Mouse (Mus musculus): ENCODE results near the gene Gm45062.
"Not testable (repeated sequence)": the region's sequence is repeated elsewhere in the genome, so short reads cannot be mapped to it uniquely, and the experiment has no call there.

Gm45062 gene

DNA sequence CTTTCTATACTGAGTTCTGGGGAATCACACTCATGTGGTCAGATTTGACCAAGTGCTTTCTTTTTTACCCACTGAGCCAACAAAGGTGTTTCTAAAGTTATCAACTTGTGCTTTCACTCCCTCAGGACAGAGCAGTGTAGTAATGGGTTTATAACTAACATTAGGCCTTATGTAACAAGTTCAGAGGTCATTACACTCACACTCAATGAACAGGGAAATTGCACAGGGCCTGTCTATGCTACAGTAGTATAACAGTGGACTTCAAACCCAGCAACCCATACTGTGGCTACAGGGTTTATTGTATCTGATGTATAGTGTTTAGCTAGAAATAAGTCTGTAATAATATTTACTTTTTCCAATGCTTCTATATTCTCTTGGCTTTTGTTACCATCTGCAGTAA lies 247.4 kb downstream of the Gm45062 start:
- peak; percentile 44 for DNase-seq (ENCODE audit: low read depth, low spot score)

DNA sequence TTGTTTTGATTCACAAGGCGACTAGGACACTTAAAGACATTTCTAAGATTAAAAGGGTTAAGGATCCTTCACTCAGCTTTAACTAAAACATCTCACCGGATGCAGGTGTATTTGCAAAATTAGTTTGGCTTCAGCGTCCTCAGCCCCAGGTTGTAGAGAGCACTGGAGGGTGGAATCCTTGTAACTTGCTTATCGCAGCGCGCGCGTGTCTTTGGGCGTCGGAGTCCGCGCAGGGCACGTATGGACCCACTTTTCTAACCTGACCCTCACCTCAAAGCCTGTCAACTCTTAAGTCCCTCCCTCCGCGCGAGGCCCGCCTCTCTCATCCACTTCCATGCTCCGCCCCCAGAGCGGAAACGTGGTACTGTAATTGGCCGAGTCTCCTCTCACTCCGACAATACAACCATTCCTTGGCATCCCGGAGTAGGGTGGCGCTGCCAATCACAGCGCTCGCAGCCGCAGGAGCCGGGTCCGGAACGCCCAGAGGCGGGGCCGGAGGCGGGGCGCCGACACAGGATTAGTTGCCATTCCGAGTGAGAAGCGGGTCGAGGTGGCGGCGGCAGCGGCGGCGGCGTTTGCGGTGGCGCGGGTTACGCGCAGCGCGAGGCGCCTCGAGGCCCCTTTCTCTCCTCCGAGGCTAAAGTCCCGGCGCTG lies 249.8 kb downstream of the Gm45062 start:
- peak; percentile 99 for DNase-seq (ENCODE audit: low read depth, low spot score)

DNA sequence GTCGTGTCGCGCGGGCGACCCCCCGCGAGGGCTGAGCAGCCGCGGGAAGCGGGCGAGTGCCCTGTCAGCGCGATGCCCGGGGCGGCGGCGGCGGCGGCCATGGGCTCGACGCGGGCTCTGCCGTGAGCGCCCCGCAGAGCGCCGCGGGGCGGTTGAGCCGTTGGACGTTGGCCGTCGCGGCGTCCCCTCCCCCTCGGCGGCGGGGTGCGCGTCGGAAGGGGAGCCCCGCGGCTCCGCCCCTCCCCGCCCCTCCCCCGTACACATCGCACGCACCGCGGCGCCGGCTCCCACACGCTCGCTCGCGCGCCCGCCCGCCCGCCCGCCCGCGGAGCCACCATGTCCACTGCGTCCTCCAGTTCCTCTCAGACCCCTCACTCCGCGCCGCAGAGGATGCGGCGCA lies 250.3 kb downstream of the Gm45062 start, which contains the start of gene Glcci1:
Glcci1 (plus strand) TSS at position 50 of the 400 bp plus-strand sequence.
- DNase-seq (ENCODE audit: low read depth, low spot score), result peak; percentile 76

DNA sequence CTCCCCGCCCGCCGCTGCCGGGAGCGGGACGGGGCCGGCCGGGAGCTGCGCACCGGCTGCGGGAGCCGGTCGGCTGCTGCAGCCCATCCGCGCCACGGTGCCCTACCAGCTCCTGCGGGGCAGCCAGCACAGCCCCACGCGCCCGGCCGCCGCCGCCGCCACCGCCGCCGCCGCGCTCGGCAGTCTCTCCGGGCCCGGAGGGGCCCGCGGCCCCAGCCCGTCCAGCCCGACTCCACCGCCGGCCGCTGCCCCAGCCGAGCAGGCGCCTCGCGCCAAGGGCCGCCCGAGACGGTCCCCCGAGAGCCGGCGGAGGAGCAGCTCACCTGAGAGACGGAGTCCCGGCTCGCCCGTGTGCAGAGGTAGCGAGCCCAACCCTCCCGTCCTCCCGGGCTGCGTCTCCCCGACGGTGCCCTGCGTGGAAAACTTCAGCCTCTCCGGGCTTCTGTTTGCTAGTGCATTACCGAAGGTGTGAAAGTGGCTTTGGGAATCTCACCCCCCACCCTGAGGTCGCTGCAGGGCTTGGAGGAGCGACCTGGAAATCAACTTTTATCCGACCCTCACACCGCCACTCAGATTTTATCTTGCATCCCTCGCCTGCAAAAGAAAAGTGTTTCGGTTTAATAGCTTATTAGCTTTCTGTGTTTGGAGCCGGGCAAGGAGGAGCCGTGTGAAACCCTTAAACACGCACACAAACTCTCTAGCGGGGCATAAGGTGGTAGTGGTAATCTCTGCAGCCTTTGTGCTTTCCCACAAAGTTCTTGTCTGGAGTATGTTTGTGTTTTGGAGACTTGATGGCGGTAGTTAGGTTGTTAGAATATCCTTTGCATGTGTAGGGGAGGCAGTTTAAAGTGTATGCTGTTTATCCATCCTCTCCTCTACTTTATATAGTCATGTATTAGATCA lies 251.0 kb downstream of the Gm45062 start:
- peak; percentile 63 for DNase-seq (ENCODE audit: low read depth, low spot score)

DNA sequence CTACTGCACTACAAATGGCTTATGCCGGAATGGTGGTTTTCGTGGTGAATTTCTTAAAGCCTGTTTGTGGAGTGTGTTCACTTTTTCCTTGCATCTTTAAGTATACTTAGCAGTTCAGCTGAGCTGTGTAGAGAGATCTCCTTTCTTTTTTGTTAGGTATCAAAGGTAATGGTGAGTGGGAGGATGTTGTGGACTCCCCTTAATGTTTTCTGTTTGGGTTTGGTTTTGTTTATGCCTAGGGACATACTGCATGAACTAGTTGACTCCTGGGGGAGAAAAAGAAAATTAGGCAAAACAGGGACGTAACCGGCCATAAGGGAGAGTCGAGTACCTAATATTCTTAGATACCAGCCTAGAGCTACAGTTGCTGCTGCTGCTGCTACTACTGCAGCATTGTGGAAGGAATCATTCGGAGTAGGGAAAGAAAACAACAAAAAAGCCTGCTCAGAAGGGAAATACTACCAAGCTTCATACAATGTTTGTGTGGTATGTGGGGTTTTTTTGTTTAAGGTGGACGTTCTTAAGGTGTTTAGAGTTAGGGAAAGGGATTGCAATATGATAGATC lies 251.7 kb downstream of the Gm45062 start:
- no peak for DNase-seq (ENCODE audit: low read depth, low spot score)

DNA sequence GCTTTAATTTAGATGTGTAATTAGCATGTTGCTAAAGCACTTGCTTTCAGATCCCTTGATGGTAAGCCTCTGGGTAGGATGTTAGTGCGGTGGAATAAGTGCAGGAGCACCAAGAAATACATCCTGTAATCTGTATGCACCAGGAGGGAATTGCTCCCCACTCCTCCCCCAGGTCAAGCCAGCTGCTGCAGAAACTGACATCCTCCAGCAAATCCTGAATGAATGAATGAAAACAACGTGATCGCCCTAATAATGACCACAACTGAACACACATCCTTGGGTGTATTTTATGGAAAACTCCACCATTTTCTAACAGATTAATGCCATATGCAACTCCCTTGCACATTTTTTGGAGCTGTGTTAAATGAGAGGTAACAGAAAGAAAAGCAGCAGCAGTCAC lies 252.2 kb downstream of the Gm45062 start:
- DNase-seq (ENCODE audit: low read depth, low spot score), result no peak

DNA sequence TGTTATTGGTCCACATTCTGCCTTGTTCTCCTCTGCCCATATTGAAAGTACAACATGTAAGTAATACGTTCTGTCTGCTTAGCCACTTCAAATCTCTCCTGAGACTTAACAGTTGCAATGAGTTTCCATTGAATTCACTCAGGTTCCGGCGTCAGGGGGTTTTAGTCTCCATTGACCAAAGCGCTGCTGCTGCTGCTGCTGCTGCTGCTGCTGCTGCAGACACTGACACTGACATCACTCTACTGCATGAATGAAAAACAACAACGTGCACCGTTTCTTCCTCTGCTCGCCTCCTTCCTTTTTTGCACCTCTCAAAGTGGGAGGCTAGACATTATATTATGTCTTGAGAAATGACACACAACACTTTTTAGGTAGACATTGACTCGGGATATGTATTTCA lies 253.2 kb downstream of the Gm45062 start:
- no peak for DNase-seq (ENCODE audit: low read depth, low spot score)

DNA sequence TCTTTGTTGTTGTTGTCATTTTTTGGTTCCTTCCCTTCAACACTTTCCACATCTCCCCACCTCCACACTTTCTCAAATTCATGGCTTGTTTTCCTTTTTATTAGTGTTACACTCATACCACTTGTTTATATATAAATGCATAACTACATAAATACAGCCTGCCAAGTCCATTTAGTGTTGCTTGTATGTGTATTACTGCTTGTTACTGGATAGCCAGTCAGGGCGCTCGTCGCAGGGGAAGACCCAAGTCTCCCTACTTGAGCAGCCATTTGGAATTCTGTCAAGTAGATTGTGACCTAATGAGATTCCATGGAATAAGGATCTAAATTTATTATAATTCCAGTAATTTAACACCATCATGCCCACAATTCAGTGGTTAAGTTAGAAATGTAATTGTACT lies 260.4 kb downstream of the Gm45062 start:
- no peak for DNase-seq (ENCODE audit: low read depth, low spot score)

DNA sequence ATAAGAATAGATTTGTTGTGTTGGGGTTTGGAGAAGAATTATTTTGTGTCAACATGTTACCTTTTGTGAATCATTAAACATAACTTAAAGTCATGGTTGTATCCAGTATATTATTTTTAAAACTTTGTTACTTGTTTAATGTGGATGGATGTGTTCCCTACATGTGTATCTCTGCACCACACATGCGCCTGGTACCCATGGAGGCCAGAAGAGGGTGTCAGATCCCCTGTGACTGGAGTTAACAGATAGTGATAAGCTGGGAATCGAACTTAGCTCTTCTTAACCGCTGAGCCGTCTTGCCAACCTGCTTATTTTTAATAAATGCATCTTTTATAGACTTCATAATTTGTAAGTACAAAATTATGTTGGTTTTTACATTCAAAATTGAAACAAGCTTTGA lies 262.0 kb downstream of the Gm45062 start:
- DNase-seq (ENCODE audit: low read depth, low spot score), result no peak

DNA sequence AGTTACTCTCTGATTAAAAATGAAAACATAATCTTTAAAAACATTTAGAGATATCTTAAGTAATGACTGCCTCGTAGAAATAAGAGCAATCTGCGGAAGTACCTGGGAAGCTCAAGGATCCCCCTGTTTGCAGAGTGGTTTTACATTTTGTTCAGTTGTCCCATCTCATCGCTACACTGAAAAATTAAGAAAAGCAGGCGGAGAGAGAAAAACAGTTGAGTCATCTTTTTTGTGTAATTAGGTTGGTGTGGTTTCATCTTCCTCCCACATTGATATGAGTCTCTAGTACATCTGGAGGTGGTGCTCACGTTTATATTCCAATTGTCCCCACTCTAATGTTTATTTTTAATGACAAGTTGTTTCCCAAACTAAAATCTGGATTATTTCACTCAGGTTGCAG lies 265.5 kb downstream of the Gm45062 start:
- DNase-seq (ENCODE audit: low read depth, low spot score), result no peak

DNA sequence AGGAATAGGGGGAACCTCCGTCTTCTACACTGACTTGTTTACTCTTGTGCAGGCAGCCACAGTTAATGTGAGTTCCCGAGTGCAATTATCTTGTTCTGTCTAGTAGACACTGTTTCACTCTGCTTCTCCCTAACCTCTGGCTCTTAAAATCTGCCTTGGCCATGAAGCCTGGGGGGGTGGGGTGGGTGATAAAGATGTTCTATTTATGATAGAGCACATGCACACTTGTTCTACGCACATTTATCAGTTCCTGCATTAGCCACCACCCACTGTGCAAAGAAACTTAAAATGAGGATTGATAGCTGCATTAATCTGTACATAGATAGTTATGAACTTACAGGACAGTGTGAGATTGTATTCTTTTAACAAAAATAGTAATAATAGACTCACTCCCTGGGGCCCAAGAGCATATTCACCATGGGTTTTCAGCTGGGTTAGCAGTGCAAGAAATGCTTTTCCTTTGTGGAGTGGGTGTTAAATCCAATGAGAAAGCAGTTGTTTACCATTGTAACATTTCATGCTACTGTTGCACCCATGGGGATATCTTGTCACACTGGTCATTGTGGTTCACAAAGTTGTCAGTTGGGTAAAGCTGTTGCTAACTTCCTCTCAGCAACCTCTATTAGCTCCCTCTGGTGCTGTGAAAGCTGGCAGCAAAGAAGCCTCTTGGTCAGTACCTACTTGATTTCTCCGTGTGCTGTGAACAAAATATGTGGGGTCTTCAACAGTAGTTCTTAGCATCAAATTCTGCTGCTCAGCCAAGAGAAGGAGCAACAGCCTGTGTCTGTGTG lies 272.0 kb downstream of the Gm45062 start:
- DNase-seq (ENCODE audit: low read depth, low spot score), result no peak

DNA sequence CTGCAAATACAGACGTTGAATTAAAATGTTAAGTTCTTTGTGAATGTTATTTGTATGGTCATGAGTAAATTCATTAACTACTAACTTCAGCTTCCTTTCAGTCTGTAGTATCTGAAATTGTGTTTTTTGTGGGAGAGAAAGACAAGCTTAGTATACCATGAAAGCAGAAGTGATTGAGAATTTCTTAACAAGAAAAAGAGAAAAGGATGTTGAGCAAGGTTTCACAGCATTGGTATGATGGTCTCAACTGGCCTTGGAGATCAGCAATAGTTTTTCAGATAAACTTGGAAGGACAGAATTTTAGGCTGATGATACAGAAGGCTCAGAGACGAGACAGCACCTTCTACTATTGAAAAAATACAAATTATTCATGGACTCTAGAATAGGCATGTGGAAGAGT lies 277.7 kb downstream of the Gm45062 start:
- DNase-seq (ENCODE audit: low read depth, low spot score), result no peak

DNA sequence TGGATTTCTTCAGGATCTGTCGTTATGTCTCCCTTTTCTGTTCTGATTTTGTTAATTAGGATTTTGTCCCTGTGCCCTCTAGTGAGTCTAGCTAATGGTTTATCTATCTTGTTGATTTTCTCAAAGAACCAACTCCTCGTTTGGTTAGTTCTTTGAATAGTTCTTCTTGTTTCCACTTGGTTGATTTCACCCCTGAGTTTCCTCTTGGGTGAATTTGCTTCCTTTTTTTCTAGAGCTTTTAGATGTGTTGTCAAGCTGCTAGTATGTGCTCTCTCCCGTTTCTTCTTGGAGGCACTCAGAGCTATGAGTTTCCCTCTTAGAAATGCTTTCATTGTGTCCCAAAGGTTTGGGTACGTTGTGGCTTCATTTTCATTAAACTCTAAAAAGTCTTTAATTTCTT lies 282.3 kb downstream of the Gm45062 start:
- not testable (repeated sequence) for DNase-seq (ENCODE audit: low read depth, low spot score)

DNA sequence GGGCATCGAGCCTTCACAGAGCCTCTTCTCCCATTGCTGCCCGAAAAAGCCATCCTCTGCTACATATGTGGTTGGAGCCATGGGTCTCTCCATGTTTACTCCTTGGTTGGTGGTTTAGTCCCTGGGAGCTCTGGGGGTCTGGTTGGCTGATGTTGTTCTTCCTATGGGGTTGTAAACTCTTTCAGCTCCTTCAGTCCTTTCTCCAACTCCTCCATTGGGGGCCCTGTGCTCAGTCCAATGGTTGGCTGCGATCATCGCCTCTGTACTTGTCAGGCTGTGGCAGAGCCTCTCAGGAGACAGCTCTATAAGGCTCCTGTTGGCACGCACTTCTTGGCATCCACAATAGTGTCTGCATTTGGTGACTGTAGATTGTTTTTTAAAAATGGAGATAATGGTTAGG lies 285.6 kb downstream of the Gm45062 start:
- no peak for DNase-seq (ENCODE audit: low read depth, low spot score)

DNA sequence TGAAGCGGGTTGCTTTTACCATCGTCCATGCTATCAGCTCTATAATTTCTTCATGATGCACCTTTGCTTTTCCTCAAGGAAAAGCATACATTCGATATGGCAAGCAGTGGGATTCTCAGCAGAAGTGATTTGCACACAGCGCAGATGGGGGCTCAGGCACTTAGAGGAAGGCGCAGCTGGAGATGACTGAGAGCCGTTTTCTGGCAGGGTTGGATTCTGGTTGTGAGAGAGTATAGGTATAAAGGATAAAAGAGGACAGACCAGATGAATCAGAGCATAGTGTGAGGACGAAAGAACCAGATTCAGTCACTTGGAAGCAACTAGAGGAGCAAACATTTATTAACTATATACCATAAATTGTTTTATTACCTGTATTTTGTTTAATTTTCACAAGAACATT lies 286.5 kb downstream of the Gm45062 start:
- no peak for DNase-seq (ENCODE audit: low read depth, low spot score)

DNA sequence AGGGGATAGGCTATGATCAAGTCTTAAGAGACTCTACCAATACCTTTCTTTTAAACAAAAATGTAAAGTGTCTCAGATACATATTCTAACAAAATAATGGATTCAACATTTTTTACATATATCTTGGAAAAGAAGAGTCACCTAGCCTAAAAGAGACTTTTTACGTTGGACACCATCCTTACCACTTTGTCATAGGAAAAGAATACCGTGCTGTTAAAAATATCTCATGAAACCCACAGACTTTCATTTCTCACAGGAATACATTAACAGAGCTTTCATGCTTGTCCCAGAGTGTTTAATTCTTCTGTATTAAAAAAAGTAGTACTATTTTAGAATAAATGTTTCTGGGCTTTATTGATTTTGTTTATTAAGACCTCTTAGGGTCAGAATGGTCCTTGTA lies 291.9 kb downstream of the Gm45062 start:
- no peak for DNase-seq (ENCODE audit: low read depth, low spot score)

DNA sequence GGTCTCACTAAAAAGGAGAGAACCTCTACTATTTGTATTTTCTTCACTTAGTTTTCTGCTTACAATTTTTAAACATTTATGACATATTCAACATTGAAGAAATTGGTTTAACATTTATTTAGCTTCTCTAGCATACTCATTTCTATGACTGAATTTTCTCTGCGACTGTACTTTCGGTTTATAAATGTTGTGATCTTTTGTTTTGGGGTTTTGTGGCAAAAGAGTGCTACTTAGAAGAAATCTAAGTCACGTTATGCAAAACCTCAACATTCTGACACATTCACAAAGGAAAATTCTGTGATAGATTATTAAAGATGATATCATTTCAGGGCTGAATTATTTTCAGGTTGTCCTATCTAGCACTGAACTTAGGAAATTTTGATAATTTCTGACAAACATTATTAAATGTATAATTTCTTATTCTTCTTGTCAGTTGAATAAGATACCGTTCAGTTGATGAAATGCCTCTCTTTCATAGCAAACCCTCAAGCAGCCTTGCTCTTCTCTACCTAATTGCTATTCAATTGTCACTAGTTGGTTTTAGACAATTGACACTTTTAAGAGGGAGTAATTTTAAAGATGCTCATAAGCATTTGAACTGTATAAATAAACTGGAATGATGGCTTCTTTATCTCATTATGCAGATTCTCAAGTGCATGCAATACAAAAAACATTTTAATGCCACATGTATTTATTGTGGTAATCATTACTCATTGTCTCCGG lies 297.8 kb downstream of the Gm45062 start:
- DNase-seq (ENCODE audit: low read depth, low spot score), result no peak

DNA sequence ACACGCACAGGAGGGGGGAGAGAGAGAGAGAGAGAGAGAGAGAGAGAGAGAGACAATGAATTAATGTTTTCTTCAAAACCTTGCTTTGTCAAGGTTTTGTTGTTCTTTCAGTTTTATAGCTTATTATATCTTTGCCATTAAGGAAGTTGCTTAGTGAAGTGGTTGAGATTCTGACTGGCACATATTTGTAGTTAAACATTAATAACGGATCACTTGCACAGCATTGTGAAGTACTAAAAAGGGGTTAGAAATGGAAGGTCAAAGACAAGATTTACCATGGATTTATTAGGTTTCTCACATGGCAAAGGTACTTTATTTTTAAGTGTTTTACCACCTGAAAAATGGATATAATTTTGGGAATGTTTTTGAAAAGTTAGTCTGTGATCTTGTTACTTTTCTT lies 301.4 kb downstream of the Gm45062 start:
- DNase-seq (ENCODE audit: low read depth, low spot score), result no peak

DNA sequence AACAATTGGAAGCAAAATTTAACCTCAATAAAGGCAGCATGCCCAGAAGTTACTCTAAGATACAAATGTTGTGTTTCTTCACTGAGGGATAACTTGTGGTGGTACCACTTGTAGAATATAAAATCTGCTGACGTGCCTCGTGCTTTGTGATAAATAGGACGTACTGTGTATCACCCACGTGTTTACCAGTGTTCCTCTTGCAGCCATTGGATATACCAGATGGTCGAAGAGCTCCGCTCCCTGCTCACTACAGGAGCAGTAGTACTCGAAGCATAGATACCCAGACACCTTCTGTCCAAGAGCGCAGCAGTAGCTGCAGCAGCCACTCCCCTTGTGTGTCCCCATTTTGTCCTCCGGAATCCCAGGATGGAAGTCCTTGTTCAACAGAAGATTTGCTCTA lies 323.1 kb downstream of the Gm45062 start:
- DNase-seq (ENCODE audit: low read depth, low spot score), result no peak

DNA sequence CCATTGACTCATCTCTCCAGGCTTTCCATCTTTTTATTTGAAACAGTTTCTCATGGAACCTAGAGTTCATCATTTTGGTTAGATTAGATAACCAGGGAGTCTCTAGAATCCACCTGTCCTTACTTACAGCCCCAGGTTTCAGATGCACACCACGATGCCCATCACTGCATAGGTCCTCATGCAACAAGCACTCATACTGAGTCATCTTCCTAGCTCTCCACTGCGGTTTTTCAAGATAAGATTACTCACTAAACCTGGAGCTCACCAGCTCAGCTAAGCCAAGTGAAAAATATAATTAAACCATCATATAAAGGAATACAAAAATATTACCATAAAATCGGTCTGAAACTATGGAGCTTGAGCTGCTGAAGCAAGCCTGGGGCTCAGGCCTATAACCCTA lies 324.6 kb downstream of the Gm45062 start:
- no peak for DNase-seq (ENCODE audit: low read depth, low spot score)

DNA sequence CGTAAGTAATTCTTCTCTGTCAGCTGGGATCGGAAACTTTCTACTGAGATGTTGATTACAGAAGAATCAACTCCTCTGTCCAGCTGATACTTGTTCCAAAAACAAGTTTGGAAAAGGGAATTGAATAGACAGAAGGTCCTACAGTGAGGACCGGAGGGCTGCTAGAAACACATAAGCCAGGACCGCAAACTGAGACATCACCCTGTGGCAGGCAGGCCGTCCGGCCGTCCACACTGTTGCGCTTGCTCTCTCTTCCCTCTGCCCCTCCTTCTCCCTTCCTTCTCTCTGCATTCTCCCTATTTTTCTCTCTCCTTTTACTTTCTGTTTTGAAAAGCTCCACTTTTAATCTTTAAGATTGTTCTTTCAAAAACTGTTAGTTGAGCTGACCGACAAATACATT lies 332.4 kb downstream of the Gm45062 start:
- DNase-seq (ENCODE audit: low read depth, low spot score), result no peak
